Mouse (Mus musculus): Measurements from ENCODE around the gene Aicda. TPM values are rescaled to one million over a fixed set of nuclear protein-coding genes. Genes with fewer than 3 reads are reported as not detected.
A peak's percentile ranks its signal among the peaks of the same experiment; 100 is the strongest.
"Not testable (repeated sequence)": the region's sequence is repeated elsewhere in the genome, so short reads cannot be mapped to it uniquely, and the experiment has no call there.

Aicda gene
- polyA plus RNA-seq, 1 experiment from 2014 or later: 0.45 TPM

GRCm38 (mm10) chr6:122556959-122557561 is 3.5 kb downstream of the Aicda start:
- peaks cover 8% of the 10 kb centered on the region; the same call in 1 of the 2 replicates for H3K4me1 ChIP-seq
- no peaks in the 10 kb centered on the region for H3K9me3 ChIP-seq
- peak overlapping the region; percentile 26; the same call in 1 of the 2 replicates for H3K4me3 ChIP-seq
- no peak overlapping the region for H3K27ac ChIP-seq (replicated peaks)
- peak overlapping the region; percentile 40 for H3K4me2 ChIP-seq (replicated peaks)
- no peaks in the 10 kb centered on the region for H3K27me3 ChIP-seq
- 0 out of 2 replicates have a peak overlapping the region, but pooled peaks have one; percentile 22 for H3K9ac ChIP-seq (replicated peaks)
- 21% methylated on average over 15 of the region's 15 CpGs for WGBS
- ATAC-seq (replicated peaks): no peak; the same call in 1 of the 2 replicates
- no peaks in the 10 kb centered on the region for H3K36me3 ChIP-seq

GRCm38 (mm10) chr6:122560427-122560826 is 6.8 kb downstream of the Aicda start:
- peak; percentile 27 for ATAC-seq (replicated peaks)
- no peaks in the 10 kb centered on the region for H3K36me3 ChIP-seq
- no peaks in the 10 kb centered on the region for H3K27me3 ChIP-seq
- peak overlapping the region; percentile 8; the same call in 1 of the 2 replicates for H3K27ac ChIP-seq (replicated peaks)
- peaks cover 18% of the 10 kb centered on the region for H3K4me1 ChIP-seq
- H3K9ac ChIP-seq (replicated peaks): no peak overlapping the region
- H3K4me2 ChIP-seq (replicated peaks): peak overlapping the region; percentile 38
- H3K9me3 ChIP-seq: no peaks in the 10 kb centered on the region
- peak overlapping the region; percentile 18 for H3K4me3 ChIP-seq
- WGBS: 3% methylated on average over 17 of the region's 17 CpGs

- Histone ChIP-seq H3K4me2 (replicated peaks) (peak overlapping the region; percentile 38; the same call in 1 of the 2 replicates), H3K9me3 (no peaks in the 10 kb centered on the region), H3K4me1 (peaks cover 18% of the 10 kb centered on the region), H3K4me3 (no peak overlapping the region), H3K36me3 (no peaks in the 10 kb centered on the region), H3K27ac (replicated peaks) (no peak overlapping the region), H3K9ac (replicated peaks) (no peak overlapping the region), H3K27me3 (no peaks in the 10 kb centered on the region)
- peak; percentile 26 for ATAC-seq (replicated peaks)
- 87% methylated on average over 20 of the region's 20 CpGs for WGBS
Measured at GRCm38 (mm10) chr6:122561005-122561404, 7.4 kb downstream of the Aicda start.

- no peaks in the 10 kb centered on the region for H3K27me3 ChIP-seq
- no peaks in the 10 kb centered on the region for H3K36me3 ChIP-seq
- WGBS: 1% methylated on average over 6 of the region's 6 CpGs
- H3K9me3 ChIP-seq: no peaks in the 10 kb centered on the region
- peak overlapping the region; percentile 42 for H3K4me2 ChIP-seq (replicated peaks)
- peaks cover 12% of the 10 kb centered on the region; the same call in 1 of the 2 replicates for H3K4me1 ChIP-seq
- no peak overlapping the region for H3K27ac ChIP-seq (replicated peaks)
- peak overlapping the region; percentile 30 for H3K4me3 ChIP-seq
- peak; percentile 53 for ATAC-seq (replicated peaks)
- H3K9ac ChIP-seq (replicated peaks): peak overlapping the region; percentile 26; the same call in 1 of the 2 replicates
Measured at GRCm38 (mm10) chr6:122562463-122562862, 8.9 kb downstream of the Aicda start.

- WGBS: 92% methylated on average over 9 of the region's 9 CpGs
Measured at GRCm38 (mm10) chr6:122565070-122565784, 11.6 kb downstream of the Aicda start.

GRCm38 (mm10) chr6:122569113-122569512 is 15.5 kb downstream of the Aicda start:
- no peaks in the 10 kb centered on the region for H3K36me3 ChIP-seq
- ATAC-seq (replicated peaks): no peak
- 72% methylated on average over 5 of the region's 5 CpGs for WGBS
- H3K9ac ChIP-seq (replicated peaks): no peak overlapping the region
- no peaks in the 10 kb centered on the region for H3K4me1 ChIP-seq
- H3K27ac ChIP-seq (replicated peaks): no peak overlapping the region
- no peaks in the 10 kb centered on the region for H3K27me3 ChIP-seq
- H3K9me3 ChIP-seq: no peaks in the 10 kb centered on the region
- no peak overlapping the region for H3K4me3 ChIP-seq
- no peak overlapping the region for H3K4me2 ChIP-seq (replicated peaks)

More at GRCm38 (mm10) chr6:122565070-122565784, 11.6 kb downstream of the Aicda start:
- H3K27ac ChIP-seq (replicated peaks): no peak overlapping the region
- H3K9me3 ChIP-seq: no peaks in the 10 kb centered on the region
- peaks cover 12% of the 10 kb centered on the region; the same call in 1 of the 2 replicates for H3K4me1 ChIP-seq
- ATAC-seq (replicated peaks): no peak
- H3K36me3 ChIP-seq: no peaks in the 10 kb centered on the region
- no peaks in the 10 kb centered on the region for H3K27me3 ChIP-seq
- H3K9ac ChIP-seq (replicated peaks): no peak overlapping the region
- no peak overlapping the region for H3K4me3 ChIP-seq
- H3K4me2 ChIP-seq (replicated peaks): no peak overlapping the region

GRCm38 (mm10) chr6:122569762-122570161 is 16.2 kb downstream of the Aicda start:
- H3K4me2 ChIP-seq (replicated peaks): no peak overlapping the region
- 36% methylated on average over 1 of the region's 1 CpGs for WGBS
- H3K9me3 ChIP-seq: no peaks in the 10 kb centered on the region
- H3K27me3 ChIP-seq: no peaks in the 10 kb centered on the region
- H3K4me1 ChIP-seq: no peaks in the 10 kb centered on the region
- no peak overlapping the region for H3K4me3 ChIP-seq
- no peak overlapping the region for H3K9ac ChIP-seq (replicated peaks)
- H3K36me3 ChIP-seq: no peaks in the 10 kb centered on the region
- H3K27ac ChIP-seq (replicated peaks): no peak overlapping the region
- ATAC-seq (replicated peaks): no peak; the same call in 1 of the 2 replicates

GRCm38 (mm10) chr6:122570695-122571616 is 17.4 kb downstream of the Aicda start:
- Histone ChIP-seq H3K27ac (replicated peaks) (no peak overlapping the region), H3K9me3 (no peaks in the 10 kb centered on the region), H3K36me3 (no peaks in the 10 kb centered on the region), H3K27me3 (no peaks in the 10 kb centered on the region), H3K4me2 (replicated peaks) (no peak overlapping the region), H3K4me1 (no peaks in the 10 kb centered on the region), H3K4me3 (no peak overlapping the region), H3K9ac (replicated peaks) (no peak overlapping the region)
- no peak for ATAC-seq (replicated peaks)
- 72% methylated on average over 8 of the region's 8 CpGs for WGBS

- no peaks in the 10 kb centered on the region for H3K4me1 ChIP-seq
- no peaks in the 10 kb centered on the region for H3K27me3 ChIP-seq
- H3K36me3 ChIP-seq: no peaks in the 10 kb centered on the region
- H3K27ac ChIP-seq (replicated peaks): no peak overlapping the region
- H3K9ac ChIP-seq (replicated peaks): no peak overlapping the region
- no peak overlapping the region for H3K4me3 ChIP-seq
- WGBS: 86% methylated on average over 3 of the region's 3 CpGs
- no peak overlapping the region for H3K4me2 ChIP-seq (replicated peaks)
- no peak for ATAC-seq (replicated peaks)
- no peaks in the 10 kb centered on the region for H3K9me3 ChIP-seq
Measured at GRCm38 (mm10) chr6:122571617-122571959, 18.0 kb downstream of the Aicda start.

- H3K27ac ChIP-seq (replicated peaks); ATAC-seq (replicated peaks); H3K9me3 ChIP-seq; H3K27me3 ChIP-seq; H3K4me2 ChIP-seq (replicated peaks); H3K9ac ChIP-seq (replicated peaks); H3K36me3 ChIP-seq; H3K4me1 ChIP-seq; H3K4me3 ChIP-seq: not testable (repeated sequence)
- 82% methylated on average over 1 of the region's 1 CpGs for WGBS
Measured at GRCm38 (mm10) chr6:122575037-122575436, 21.4 kb downstream of the Aicda start.

- 91% methylated on average over 3 of the region's 3 CpGs for WGBS
- no peak for ATAC-seq (replicated peaks)
- no peak overlapping the region for H3K27ac ChIP-seq (replicated peaks)
Measured at GRCm38 (mm10) chr6:122577030-122577429, 23.4 kb downstream of the Aicda start.

GRCm38 (mm10) chr6:122579086-122579485 is 25.5 kb downstream of the Aicda start:
- no peaks in the 10 kb centered on the region for H3K4me1 ChIP-seq
- H3K27me3 ChIP-seq: no peaks in the 10 kb centered on the region
- H3K36me3 ChIP-seq: no peaks in the 10 kb centered on the region
- ATAC-seq (replicated peaks): no peak
- H3K9ac ChIP-seq (replicated peaks): no peak overlapping the region
- H3K4me2 ChIP-seq (replicated peaks): no peak overlapping the region
- H3K4me3 ChIP-seq: no peak overlapping the region
- WGBS: 87% methylated on average over 1 of the region's 1 CpGs
- H3K27ac ChIP-seq (replicated peaks): no peak overlapping the region
- H3K9me3 ChIP-seq: no peaks in the 10 kb centered on the region

More at GRCm38 (mm10) chr6:122577030-122577429, 23.4 kb downstream of the Aicda start:
- Histone ChIP-seq H3K9ac (replicated peaks) (no peak overlapping the region), H3K27me3 (no peaks in the 10 kb centered on the region), H3K4me2 (replicated peaks) (no peak overlapping the region), H3K4me3 (no peak overlapping the region), H3K9me3 (no peaks in the 10 kb centered on the region), H3K4me1 (no peaks in the 10 kb centered on the region), H3K36me3 (no peaks in the 10 kb centered on the region)

Data from forebrain, embryonic 15.5 days (tissue).